Mouse (Mus musculus) heart, postnatal 25 days (tissue): ENCODE results near the gene Il15. TPM values are rescaled to one million over a fixed set of nuclear protein-coding genes. Genes with fewer than 3 reads are reported as not detected.

ENCODE experiments used
- DNase-seq: peaks from one replicate; pipeline ENCODE4 v3.0.0; 2022; ENCODE audit warnings: low spot score
- intact Hi-C: fragments of 180-260 bp; cut with DNase I; formaldehyde crosslinking; loops from one replicate; pipeline ENCODE4 v1.15.1; 2025
- total RNA-seq, 2 experiments: library from RNA; stranded (reverse); gene quantifications; 2 replicates each; pipeline ENCODE4 v1.2.3; 2021

Il15 gene
- total RNA-seq, 2 experiments from 2014 or later, result 29.5 to 34.6 TPM

DNA sequence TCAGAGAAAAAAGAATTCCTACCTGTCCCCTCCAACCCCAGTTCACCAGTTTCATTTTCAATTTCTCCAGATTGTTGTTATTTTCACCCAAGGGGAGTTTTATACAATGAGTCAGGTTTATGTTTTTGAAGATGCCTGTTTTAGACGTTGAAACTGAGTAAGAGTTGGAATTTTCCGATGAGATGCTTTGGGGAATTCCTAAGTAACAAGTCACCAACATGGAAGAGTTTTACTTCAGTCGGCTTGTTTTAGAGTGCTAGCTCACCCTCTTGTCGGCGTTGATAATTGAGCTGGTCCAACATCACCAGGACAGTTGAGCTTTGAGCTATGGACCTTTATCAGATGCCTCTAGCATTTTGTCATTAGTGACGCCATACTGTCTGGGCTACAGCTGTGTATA lies 30.2 kb downstream of the Il15 start:
- intact Hi-C loops, result no loop called here
- no peak for DNase-seq

GRCm38 (mm10) chr8:82370657-82371056 lies 32.4 kb downstream of the Il15 start:
- intact Hi-C loops, result no loop called here
- no peak for DNase-seq

DNA sequence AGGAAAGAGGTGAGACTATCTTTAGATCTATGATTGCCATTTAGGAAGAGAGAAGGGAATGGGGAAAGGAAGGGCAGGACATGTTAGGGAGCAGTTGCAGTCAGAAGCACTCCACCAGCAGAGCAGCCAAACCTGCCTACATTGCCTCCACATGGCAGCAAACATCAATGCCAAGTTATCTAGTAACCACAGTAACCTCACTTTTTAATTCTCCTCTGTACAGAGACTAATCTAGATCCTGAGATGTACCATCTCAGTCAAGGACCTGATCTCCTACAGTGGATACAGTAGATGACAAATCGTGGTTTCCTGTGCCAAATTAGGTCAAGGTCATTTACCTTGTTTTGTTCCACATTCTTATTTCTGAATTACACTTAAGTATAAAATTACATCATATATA lies 42.0 kb downstream of the Il15 start:
- no peak for DNase-seq
- intact Hi-C loops, result no loop called here

- intact Hi-C loops, result loop anchor here (10.0 kb wide), 1 partner anchor 259 kb away; no protein-coding TSS in a partner anchor
- no peak for DNase-seq
Measured at GRCm38 (mm10) chr8:82356091-82356490, 46.9 kb downstream of the Il15 start.

DNA sequence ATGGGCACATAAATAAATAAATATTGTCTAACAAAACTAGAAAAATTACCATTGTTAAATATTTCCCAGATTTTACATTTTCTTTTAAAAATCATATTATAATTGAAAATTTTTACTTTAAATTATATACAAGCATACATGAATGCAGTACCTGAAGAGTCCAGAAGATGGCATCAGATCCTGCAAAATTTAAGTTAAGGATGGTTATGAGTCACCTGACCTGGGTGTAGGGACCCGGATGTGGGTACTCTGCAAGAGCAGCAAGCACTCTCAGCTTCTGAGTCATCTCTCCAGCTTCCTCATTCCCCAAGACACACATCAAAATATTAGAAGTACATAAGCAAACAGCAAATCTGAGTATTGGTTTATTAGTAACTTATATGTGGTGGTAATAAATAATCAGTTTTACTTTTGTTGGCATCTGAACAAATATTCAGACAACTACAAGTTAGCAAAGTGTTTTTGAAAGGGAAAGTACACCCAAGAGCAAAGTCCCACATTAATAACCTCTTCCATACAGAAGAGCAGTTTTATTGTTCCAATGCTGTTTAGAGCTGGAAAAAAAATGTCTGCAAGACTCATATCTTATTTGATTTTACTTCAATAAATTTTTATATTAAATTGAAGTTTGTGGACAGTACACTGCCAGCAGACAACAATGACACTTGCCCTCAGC lies 51.6 kb downstream of the Il15 start:
- no peak for DNase-seq
- intact Hi-C loops, result loop anchor here (1.0 to 10.0 kb wide), 4 partner anchors 51 to 393 kb away; partner anchors contain the start of gene Il15

GRCm38 (mm10) chr8:82349299-82349698 lies 53.7 kb downstream of the Il15 start:
- DNase-seq, result no peak
- intact Hi-C loops, result no loop called here

- intact Hi-C loops, result no loop called here
- DNase-seq, result no peak
Measured at GRCm38 (mm10) chr8:82346485-82346884, 56.5 kb downstream of the Il15 start.

GRCm38 (mm10) chr8:82331675-82332234 lies 71.3 kb downstream of the Il15 start:
- no peak for DNase-seq
- intact Hi-C loops, result no loop called here

- intact Hi-C loops, result no loop called here
- no peak for DNase-seq
Measured at GRCm38 (mm10) chr8:82327986-82328652, 74.9 kb downstream of the Il15 start.

DNA sequence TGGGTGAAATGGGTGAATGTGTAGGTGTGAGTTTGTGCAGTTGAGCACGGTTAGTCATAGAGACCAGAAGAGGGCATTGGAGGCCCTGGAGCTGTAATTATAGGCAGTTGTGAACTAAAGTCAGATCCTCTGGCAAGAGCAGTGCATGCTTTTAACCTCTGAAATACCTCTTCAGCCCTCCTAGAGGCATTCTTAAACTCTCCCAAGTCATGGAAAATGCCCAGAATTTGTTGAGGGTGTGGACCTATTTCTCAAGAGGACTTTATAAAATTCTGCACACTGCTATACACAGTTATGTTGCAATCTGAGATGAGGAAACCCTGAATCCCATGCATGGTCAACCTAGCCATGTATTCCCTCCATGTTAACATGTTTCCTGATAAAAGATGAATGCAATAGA lies 77.0 kb downstream of the Il15 start:
- intact Hi-C loops, result no loop called here
- DNase-seq, result no peak

DNA sequence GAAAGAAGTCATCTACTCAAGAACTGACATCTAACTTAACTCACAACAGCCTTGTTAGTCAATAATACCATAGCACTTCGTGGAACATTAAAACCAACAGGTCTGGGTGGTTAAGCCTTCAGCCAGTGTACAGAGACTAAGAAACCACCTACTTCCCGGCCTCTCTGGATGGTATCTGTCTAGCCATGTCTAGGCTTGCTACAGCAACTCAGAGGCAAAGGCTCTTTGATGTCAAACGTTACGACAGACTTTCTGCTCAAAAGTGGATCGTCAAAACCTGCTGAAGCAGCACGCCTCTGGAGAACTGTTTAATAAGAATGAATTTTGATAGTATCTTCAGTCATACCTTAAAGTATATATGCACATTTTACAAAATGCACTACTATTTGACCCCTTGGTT lies 77.4 kb downstream of the Il15 start:
- intact Hi-C loops, result no loop called here
- no peak for DNase-seq

GRCm38 (mm10) chr8:82317446-82317845 lies 85.6 kb downstream of the Il15 start:
- no peak for DNase-seq
- intact Hi-C loops, result no loop called here

GRCm38 (mm10) chr8:82306424-82306823 lies 96.6 kb downstream of the Il15 start:
- intact Hi-C loops, result no loop called here
- DNase-seq, result no peak

- no peak for DNase-seq
- intact Hi-C loops, result no loop called here
Measured at GRCm38 (mm10) chr8:82296256-82296655, 106.8 kb downstream of the Il15 start.

GRCm38 (mm10) chr8:82291659-82292058 lies 111.4 kb downstream of the Il15 start:
- intact Hi-C loops, result no loop called here
- DNase-seq, result no peak

DNA sequence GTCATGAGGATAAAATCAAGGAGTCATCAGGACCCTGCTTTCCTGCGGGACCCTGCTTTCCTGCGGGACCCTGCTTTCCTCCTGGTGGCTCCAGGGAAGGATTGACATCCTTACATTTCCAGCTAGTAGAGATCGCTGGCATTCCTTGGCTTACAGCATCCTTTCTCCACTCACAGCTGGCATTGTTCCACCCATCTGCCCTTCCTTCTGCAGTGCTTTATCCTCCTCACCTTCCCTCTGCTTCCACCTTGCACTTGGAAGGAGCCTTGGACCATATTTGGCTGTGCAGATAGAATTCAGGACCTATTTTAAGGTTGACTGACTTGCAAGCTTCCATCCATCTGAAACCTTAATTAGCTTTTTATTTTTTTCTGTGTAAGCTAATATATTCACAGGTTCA lies 117.2 kb downstream of the Il15 start:
- intact Hi-C loops, result no loop called here
- DNase-seq, result no peak

- intact Hi-C loops, result no loop called here
- no peak for DNase-seq
Measured at GRCm38 (mm10) chr8:82281995-82282394, 121.0 kb downstream of the Il15 start.
